Mouse (Mus musculus) midbrain, postnatal 0 days (tissue): ENCODE measurements around the gene Kcns1. TPM values are rescaled to one million over a fixed set of nuclear protein-coding genes. Genes with fewer than 3 reads are reported as not detected.

ENCODE experiments used
- ATAC-seq: fragments of 200-750 bp; cut with Nextera tagmentation; 2 replicates; pipeline ENCODE4 v1.8.0; 2017; ENCODE audit warnings: moderate number of reproducible peaks, mild to moderate bottlenecking, moderate TSS enrichment, moderate library complexity; ENCODE audit not compliant: low FRiP score
- DNase-seq: peaks from one replicate; pipeline ENCODE4 v3.0.0-alpha.2; 2015; ENCODE audit warnings: low spot score
- H3K27ac ChIP-seq: fragments of 300-500 bp; sonication (generic); 2 replicates; pipeline ENCODE4 v1.5.1; 2014; ENCODE audit warnings: low read depth, mild to moderate bottlenecking, low read length, mixed read lengths
- H3K27me3 ChIP-seq: fragments of 300-500 bp; sonication (generic); 2 replicates; pipeline ENCODE4 v1.6.1; 2014; ENCODE audit warnings: low read length, control low read depth, mixed read lengths; ENCODE audit not compliant: insufficient read depth
- H3K36me3 ChIP-seq: fragments of 300-500 bp; sonication (generic); 2 replicates; pipeline ENCODE4 v1.6.1; 2014; ENCODE audit warnings: low read length, control low read depth, mixed read lengths; ENCODE audit not compliant: insufficient read depth
- H3K4me1 ChIP-seq: fragments of 300-500 bp; sonication (generic); 2 replicates; pipeline ENCODE4 v1.6.1; 2014; ENCODE audit warnings: mild to moderate bottlenecking, control low read depth, antibody characterized with exemption, low read length, mixed read lengths; ENCODE audit not compliant: insufficient read depth
- H3K4me2 ChIP-seq: fragments of 300-500 bp; sonication (generic); 2 replicates; pipeline ENCODE4 v1.6.1; 2014; ENCODE audit warnings: low read depth, mild to moderate bottlenecking, low read length, mixed read lengths; ENCODE audit not compliant: poor library complexity, severe bottlenecking
- H3K4me3 ChIP-seq: fragments of 300-500 bp; sonication (generic); 2 replicates; pipeline ENCODE4 v1.5.1; 2014; ENCODE audit warnings: low read depth, mild to moderate bottlenecking, low read length, moderate library complexity
- H3K9ac ChIP-seq: fragments of 300-500 bp; sonication (generic); replicated peaks from 2 replicates; pipeline ENCODE4 v1.6.1; 2014; ENCODE audit warnings: mild to moderate bottlenecking, low read length, moderate library complexity, mixed read lengths; ENCODE audit not compliant: poor library complexity, severe bottlenecking
- H3K9me3 ChIP-seq: fragments of 300-500 bp; sonication (generic); 2 replicates; pipeline ENCODE4 v1.6.1; 2016; ENCODE audit warnings: low read length, control low read depth
- CTCF ChIP-seq: IDR thresholded peaks from 2 replicates; pipeline ENCODE4 v1.5.1; 2016; ENCODE audit warnings: antibody characterized with exemption, mild to moderate bottlenecking
- WGBS: fragments of 180-500 bp; shearing (Covaris S2); extraction: QIAGEN DNeasy Blood & Tissue Kit; methylation state at CpG from one replicate; pipeline ENCODE4 v1.1.7; 2014; 5-methylcytosine and 5-hydroxymethylcytosine counted together
- polyA plus RNA-seq: library from polyadenylated mRNA; unstranded; fragments of >200 nt; fragmentation: Nextera tagmentation; extraction: Ambion mirVana; gene quantifications from 2 replicates; pipeline ENCODE4 v1.2.1, GENCODE M21; 2015
- total RNA-seq: library from RNA; depleted of rRNA; stranded (reverse); fragments of >200 nt; gene quantifications from 2 replicates; pipeline ENCODE4 v1.2.3, GENCODE M21; 2014

The Kcns1 gene
- total and polyA plus RNA-seq, 2 experiments from 2014 or later = 3.8 to 10.1 TPM

DNA sequence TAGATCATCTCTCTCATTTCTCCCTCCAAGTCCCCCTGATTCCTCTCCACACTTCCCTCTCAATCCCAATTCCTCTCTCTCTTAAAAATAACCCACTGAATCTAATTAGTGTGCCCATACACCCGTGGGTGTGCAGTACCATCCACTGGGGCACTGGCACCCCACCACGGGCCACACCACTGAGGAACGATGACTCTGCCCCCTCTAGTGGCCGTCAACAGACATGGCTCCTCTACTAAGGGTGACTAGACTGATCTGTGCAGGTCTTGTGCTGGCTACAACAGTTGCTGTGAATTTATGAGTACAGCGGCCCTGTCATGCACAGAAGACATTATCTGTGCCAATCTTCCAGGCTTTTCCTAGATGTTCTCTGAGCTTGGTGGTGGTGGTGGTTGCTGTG, 17.8 kb upstream of the Kcns1 start:
- no peak overlapping the region for H3K27ac ChIP-seq
- ATAC-seq (no peak), DNase-seq (no peak)
- H3K9me3 ChIP-seq = no peaks in the 10 kb centered on the region
- H3K36me3 ChIP-seq = no peaks in the 10 kb centered on the region
- H3K27me3 ChIP-seq = no peaks in the 10 kb centered on the region
- TF ChIP-seq CTCF = peak; percentile 53
- 29% methylated on average over 5 of the region's 5 CpGs for WGBS
- H3K9ac ChIP-seq = no peak overlapping the region
- no peak overlapping the region for H3K4me2 ChIP-seq
- H3K4me1 ChIP-seq = no peaks in the 10 kb centered on the region
- no peak overlapping the region for H3K4me3 ChIP-seq

DNA sequence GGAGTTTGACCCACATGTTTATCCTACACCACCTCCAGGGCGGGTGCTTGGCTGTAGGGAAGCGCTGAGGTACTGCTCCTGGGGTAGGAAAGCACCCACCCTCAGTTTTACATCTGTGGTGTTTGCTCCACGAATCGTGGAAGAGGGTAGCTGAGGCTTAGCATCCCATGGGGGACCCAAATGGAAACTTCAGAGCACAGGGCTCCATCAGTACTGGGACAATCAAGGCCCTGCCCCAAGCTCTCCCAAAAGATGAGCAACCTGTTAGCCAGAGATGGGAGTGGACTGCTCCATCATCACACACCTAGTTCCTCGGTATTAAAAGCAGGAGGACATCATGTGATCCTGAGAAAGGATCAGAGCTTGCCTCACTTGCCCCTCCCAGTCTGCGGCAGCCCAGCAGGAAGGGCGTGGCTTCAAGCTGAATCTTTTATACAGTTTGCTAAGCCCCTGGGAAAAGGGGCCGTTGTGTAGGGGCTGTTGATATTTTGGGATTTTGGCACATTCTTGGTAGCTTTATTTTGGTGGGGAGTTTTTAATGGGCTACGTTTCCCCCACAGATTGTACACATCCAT, 13.3 kb upstream of the Kcns1 start:
- TF ChIP-seq CTCF = no peak
- 30% methylated on average over 9 of the region's 9 CpGs for WGBS
- H3K27me3 ChIP-seq = no peaks in the 10 kb centered on the region
- no peaks in the 10 kb centered on the region for H3K9me3 ChIP-seq
- H3K9ac ChIP-seq = no peak overlapping the region
- H3K4me2 ChIP-seq = no peak overlapping the region
- no peak overlapping the region for H3K27ac ChIP-seq
- ATAC-seq (no peak), DNase-seq (no peak)
- no peak overlapping the region for H3K4me3 ChIP-seq
- no peaks in the 10 kb centered on the region for H3K4me1 ChIP-seq
- H3K36me3 ChIP-seq = no peaks in the 10 kb centered on the region

DNA sequence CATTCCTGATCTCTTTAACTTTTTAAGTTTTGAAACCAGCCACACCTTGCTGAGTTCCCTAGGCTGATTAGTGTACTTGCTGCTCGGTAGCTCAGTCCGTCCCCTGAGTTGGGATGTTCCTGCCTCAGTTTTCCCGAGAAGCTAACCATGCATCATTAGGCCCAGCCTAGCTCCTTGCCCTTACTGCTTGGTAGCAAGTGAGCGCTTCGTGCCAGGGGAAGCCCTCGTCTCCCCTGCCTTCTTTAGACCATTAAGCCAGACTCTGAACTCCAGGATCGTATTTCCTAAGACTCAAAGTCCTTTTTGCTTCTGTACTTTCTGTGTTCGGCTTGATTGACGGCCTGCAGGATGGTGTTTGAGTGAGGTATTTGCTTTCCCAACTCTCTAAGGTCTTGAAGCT, 12.4 kb upstream of the Kcns1 start:
- no peak for DNase-seq
- Histone ChIP-seq H3K9me3 (no peaks in the 10 kb centered on the region), H3K27ac (no peak overlapping the region), H3K4me2 (no peak overlapping the region), H3K27me3 (no peaks in the 10 kb centered on the region), H3K9ac (no peak overlapping the region), H3K4me3 (no peak overlapping the region), H3K36me3 (no peaks in the 10 kb centered on the region), H3K4me1 (no peaks in the 10 kb centered on the region)
- WGBS = 70% methylated on average over 9 of the region's 9 CpGs
- ATAC-seq = no peak
- TF ChIP-seq CTCF = no peak

DNA sequence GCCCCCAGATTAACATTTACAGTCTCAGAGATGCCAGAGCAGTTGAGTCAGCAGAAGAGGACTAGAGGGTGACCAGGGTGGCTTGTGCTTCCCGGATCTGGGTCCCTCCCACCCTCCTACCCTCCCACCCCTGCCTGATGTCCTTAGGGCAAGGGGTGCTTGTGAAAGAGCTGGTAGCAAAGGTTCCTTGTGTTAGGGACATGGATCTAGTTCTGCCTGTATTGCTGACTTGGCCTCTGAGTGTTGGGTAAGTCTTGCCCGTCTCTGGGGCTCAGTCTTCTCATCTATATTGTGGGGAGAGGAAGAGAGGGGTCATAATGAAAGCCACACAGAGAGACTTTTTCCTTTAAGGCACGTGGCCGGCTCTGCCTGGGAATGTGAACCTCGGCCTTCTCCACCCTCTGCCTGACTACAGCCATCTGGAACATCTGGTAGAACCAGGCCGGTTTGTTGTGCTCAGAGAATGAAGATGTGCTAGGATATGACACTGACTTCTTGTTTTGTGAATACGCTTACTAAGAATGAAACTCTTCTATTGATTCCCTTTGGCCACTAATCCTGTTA, 11.9 kb upstream of the Kcns1 start, which contains the start of gene Wfdc5:
Wfdc5 (minus strand) TSS at position 51 of the 564 bp plus-strand sequence.
- H3K4me1 ChIP-seq = no peaks in the 10 kb centered on the region
- H3K36me3 ChIP-seq = no peaks in the 10 kb centered on the region
- DNase-seq (no peak), ATAC-seq (no peak)
- no peak within 1 kb of the TSS for H3K27ac ChIP-seq
- no peak within 1 kb of the TSS for H3K9ac ChIP-seq
- no peak within 1 kb of the TSS for H3K4me3 ChIP-seq
- no peak within 1 kb of the TSS for H3K4me2 ChIP-seq
- no peak for TF ChIP-seq CTCF
- no peaks in the 10 kb centered on the region for H3K9me3 ChIP-seq
- 60% methylated on average over 7 of the region's 7 CpGs for WGBS
- H3K27me3 ChIP-seq = no peaks in the 10 kb centered on the region

DNA sequence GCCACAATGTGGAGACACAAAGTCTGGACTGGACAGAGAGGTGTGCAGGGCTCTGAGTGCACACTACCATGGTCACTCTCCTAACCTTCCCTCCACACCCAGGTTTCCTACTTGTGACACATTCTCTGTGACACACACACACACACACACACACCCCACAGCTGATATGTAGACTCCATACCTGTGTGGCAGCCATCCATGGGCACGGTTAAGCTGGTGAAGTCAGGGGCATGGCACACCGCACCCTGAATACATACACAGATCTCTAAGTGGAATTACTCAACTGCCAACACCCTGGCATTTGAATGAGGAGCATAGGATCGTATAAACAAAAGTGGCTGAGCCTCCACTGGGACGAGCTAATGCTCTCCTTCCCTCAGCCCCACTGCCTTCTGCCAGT, 9.9 kb upstream of the Kcns1 start:
- Histone ChIP-seq H3K9ac (no peak overlapping the region), H3K36me3 (no peaks in the 10 kb centered on the region), H3K4me1 (no peaks in the 10 kb centered on the region), H3K27ac (no peak overlapping the region), H3K4me3 (no peak overlapping the region), H3K9me3 (no peaks in the 10 kb centered on the region), H3K4me2 (no peak overlapping the region), H3K27me3 (no peaks in the 10 kb centered on the region)
- no peak for TF ChIP-seq CTCF
- 87% methylated on average over 4 of the region's 4 CpGs for WGBS
- ATAC-seq = no peak
- DNase-seq = no peak

DNA sequence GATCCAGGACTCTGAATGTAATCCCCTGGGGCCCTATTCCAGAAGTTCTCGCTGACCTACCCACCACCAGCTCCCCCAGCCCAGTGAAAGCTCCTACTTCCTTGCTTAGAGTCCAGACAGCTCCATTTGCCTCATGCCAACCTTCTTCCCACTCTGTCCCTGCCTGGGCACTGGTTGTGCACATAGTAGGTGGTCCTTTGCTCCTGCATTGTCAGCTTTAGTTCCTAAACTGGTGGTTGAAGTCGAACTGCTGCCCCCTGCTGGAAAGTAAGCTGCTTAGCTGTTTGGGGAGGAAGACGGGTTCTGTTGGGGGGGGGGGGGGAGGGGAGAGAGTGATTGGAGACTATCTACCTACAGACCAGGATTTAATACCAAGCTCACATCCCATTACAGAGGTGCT, 9.2 kb upstream of the Kcns1 start:
- TF ChIP-seq CTCF = peak; percentile 50
- Histone ChIP-seq H3K36me3 (no peaks in the 10 kb centered on the region), H3K4me2 (no peak overlapping the region), H3K9me3 (no peaks in the 10 kb centered on the region), H3K4me3 (no peak overlapping the region), H3K4me1 (no peaks in the 10 kb centered on the region), H3K27ac (no peak overlapping the region), H3K9ac (no peak overlapping the region), H3K27me3 (no peaks in the 10 kb centered on the region)
- ATAC-seq (no peak), DNase-seq (no peak)
- WGBS = 37% methylated on average over 3 of the region's 3 CpGs
